Mouse (Mus musculus): Measurements from ENCODE around the gene Tex35.

DNA sequence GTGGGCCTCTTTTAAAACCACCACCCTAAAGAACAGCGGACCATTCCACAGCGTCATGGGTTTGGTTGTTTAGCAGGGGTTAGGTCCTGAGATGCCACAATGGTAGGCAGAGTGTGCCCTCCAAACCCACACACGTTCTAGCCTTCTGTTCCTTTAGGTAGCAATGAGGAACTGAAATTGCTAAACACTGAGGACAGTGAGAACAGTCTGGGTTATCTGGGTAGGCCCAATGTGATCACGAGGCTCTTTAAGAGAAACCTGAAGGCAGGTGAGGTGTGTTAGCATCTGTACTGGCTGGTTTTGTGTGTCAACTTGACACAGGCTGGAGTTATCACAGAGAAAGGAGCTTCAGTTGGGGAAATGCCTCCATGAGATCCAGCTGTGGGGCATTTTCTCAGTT, 12.9 kb downstream of the Tex35 start:
- TF ChIP-seq CTCF (IDR thresholded peaks at IDR 0.05; ENCODE audit: borderline replicate concordance, control insufficient read depth, extremely low read depth, insufficient read depth, low read length, poor library complexity) (no peak), POLR2A (IDR thresholded peaks at IDR 0.05; ENCODE audit: control insufficient read depth, extremely low read depth, insufficient read depth, low read length, poor library complexity) (no peak)

Data from thymus, adult 2 months (tissue).